In the genomic region with DNA sequence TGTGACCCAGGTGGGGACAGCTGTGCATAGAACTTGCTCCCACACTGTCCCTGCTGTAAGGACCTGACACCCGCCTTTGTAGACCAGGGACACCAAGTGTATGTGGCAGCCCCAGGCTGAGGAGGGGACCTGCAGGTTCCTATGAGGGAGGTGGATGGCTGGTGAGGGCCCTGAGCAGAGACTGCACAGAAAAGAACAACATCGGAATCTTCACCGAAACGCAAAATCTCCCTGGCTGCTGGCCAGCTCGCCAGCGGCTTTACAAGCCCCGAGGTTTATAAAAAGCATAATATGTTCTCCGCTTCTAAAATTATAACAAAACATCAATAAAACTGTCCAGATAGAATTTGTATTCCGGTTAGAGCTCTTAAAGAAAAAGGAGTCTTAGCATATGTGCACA, we compare ENCODE assay signal across 9 mouse cellular contexts.
DNase-seq lines count a peak whose midpoint lies in the region; ATAC-seq and TF ChIP-seq lines count a peak whose summit lies in the region.
"Had no signal": no experiment of that assay in that cellular context is flagged by ENCODE, and none has a peak within 500 bp of the region (broad histone marks: within the 10 kb centered on the region; RNA-seq: fewer than 3 reads in every experiment).

No protein-coding gene starts in this region.

- H3K9ac ChIP-seq in kidney, embryonic 14.5 days (ENCODE audit: low read depth, low read length) = no peak overlapping the region
- H3K9ac ChIP-seq in heart, postnatal 0 days (replicated peaks; ENCODE audit: low read depth, low read length) = no peak overlapping the region
- H3K9ac ChIP-seq in stomach, embryonic 15.5 days = no peak overlapping the region

- WGBS in kidney, embryonic 14.5 days = 54% methylated on average over 9 of the region's 9 CpGs
- 28% methylated on average over 9 of the region's 9 CpGs for WGBS in heart, postnatal 0 days
- 26% methylated on average over 9 of the region's 9 CpGs for WGBS in stomach, embryonic 15.5 days

- H3K4me2 ChIP-seq in kidney, embryonic 14.5 days (replicated peaks; ENCODE audit: low read depth, low read length) = peak overlapping the region; percentile 17
- H3K4me2 ChIP-seq in heart, postnatal 0 days (ENCODE audit: low read depth, low read length) = peak overlapping the region; percentile 40
- H3K4me2 ChIP-seq in stomach, embryonic 15.5 days = peak overlapping the region; percentile 35

- H3K27ac ChIP-seq in kidney, embryonic 14.5 days (ENCODE audit: low read depth, low read length) = no peak overlapping the region
- H3K27ac ChIP-seq in heart, postnatal 0 days (ENCODE audit: low read depth) = no peak overlapping the region
- H3K27ac ChIP-seq in stomach, embryonic 15.5 days = peak overlapping the region; percentile 65

- no peaks in the 10 kb centered on the region for H3K27me3 ChIP-seq in kidney, embryonic 14.5 days (ENCODE audit: control insufficient read depth, insufficient read depth, low read length)
- no peaks in the 10 kb centered on the region for H3K27me3 ChIP-seq in heart, postnatal 0 days (ENCODE audit: control insufficient read depth, insufficient read depth, low read length)
- no peaks in the 10 kb centered on the region for H3K27me3 ChIP-seq in stomach, embryonic 15.5 days (replicated peaks)

- ATAC-seq in kidney, embryonic 14.5 days (ENCODE audit: low FRiP score, low TSS enrichment) = no peak
- ATAC-seq in heart, postnatal 0 days (ENCODE audit: insufficient read depth, low read depth) = peak; percentile 39; the same call in 1 of the 2 replicates
- ATAC-seq in stomach, embryonic 15.5 days (ENCODE audit: insufficient read depth, low FRiP score, low read depth) = peak; percentile 36; the same call in 1 of the 2 replicates

- no peak for TF ChIP-seq EP300 in heart, postnatal 0 days (IDR thresholded peaks at IDR 0.05; ENCODE audit: low read depth)

- H3K36me3 ChIP-seq in kidney, embryonic 14.5 days (ENCODE audit: control insufficient read depth, insufficient read depth, low read length) = no peaks in the 10 kb centered on the region
- no peaks in the 10 kb centered on the region for H3K36me3 ChIP-seq in heart, postnatal 0 days (replicated peaks; ENCODE audit: control insufficient read depth, insufficient read depth, low read length)
- H3K36me3 ChIP-seq in stomach, embryonic 15.5 days = no peaks in the 10 kb centered on the region

- no peak overlapping the region for H3K4me3 ChIP-seq in kidney, embryonic 14.5 days (ENCODE audit: low read length)
- H3K4me3 ChIP-seq in heart, postnatal 0 days (ENCODE audit: low read depth, low read length) = 0 out of 2 replicates have a peak overlapping the region, but pooled peaks have one; percentile 4
- no peak overlapping the region for H3K4me3 ChIP-seq in stomach, embryonic 15.5 days (replicated peaks)
- H3K4me3 ChIP-seq: erythroblast, embryonic 14.5 days had no signal

- DNase-seq in kidney, adult 9 months = no peak
- DNase-seq in right cerebral cortex, postnatal 14 days = peak; percentile 38
- no peak for DNase-seq in right cerebral cortex, postnatal 36 days (ENCODE audit: low spot score in 2 of 2)
- DNase-seq in heart, postnatal 0 days (ENCODE audit: low spot score) = no peak
- DNase-seq in layer of hippocampus, adult 8-10 months (ENCODE audit: low spot score in 2 of 2) = no peak
- DNase-seq: thymus, postnatal 25 days had no signal

- no peak for TF ChIP-seq CTCF in heart, postnatal 0 days (IDR thresholded peaks at IDR 0.05; ENCODE audit: low read depth)

- H3K9me3 ChIP-seq in kidney, embryonic 14.5 days (ENCODE audit: control insufficient read depth, low read length) = no peaks in the 10 kb centered on the region
- H3K9me3 ChIP-seq in heart, postnatal 0 days (replicated peaks; ENCODE audit: control insufficient read depth, low read length) = no peaks in the 10 kb centered on the region
- H3K9me3 ChIP-seq in stomach, embryonic 15.5 days = no peaks in the 10 kb centered on the region

- H3K4me1 ChIP-seq in kidney, embryonic 14.5 days (ENCODE audit: control insufficient read depth, insufficient read depth, low read length) = peaks cover 7% of the 10 kb centered on the region; the same call in 1 of the 2 replicates
- H3K4me1 ChIP-seq in heart, postnatal 0 days (ENCODE audit: control insufficient read depth, insufficient read depth) = peaks cover 10% of the 10 kb centered on the region; the same call in 1 of the 2 replicates
- peaks cover 25% of the 10 kb centered on the region for H3K4me1 ChIP-seq in stomach, embryonic 15.5 days
